Mouse (Mus musculus): ENCODE measurements at regions not wholly inside any gene's neighbourhood (a gene's known extent, or its start where the extent isn't known, plus 50 kb on each side); places are given as distances from the start of the nearest gene placed in this dataset.

- TF ChIP-seq CTCF (IDR thresholded peaks at IDR 0.05; ENCODE audit: borderline replicate concordance, insufficient read depth, low read length) (no peak), POLR2A (IDR thresholded peaks at IDR 0.05; ENCODE audit: low read depth, low read length) (no peak)
Measured at GRCm38 (mm10) chr4:21407850-21408249, 277.9 kb downstream of the Prdm13 start.
